Mouse (Mus musculus) kidney, adult 2 months (tissue): ENCODE measurements around the gene Nelfe.

Source experiments
- CTCF ChIP-seq: fragments of 200-500 bp; conservative IDR thresholded peaks from 2 replicates; pipeline ENCODE4 v1.5.1; 2011; ENCODE audit warnings: low read depth, mild to moderate bottlenecking, control low read depth, low read length, moderate library complexity, mixed read lengths; ENCODE audit not compliant: insufficient read depth, insufficient read length
- POLR2A ChIP-seq: fragments of 200-500 bp; IDR thresholded peaks from one replicate; pipeline ENCODE4 v1.6.1; 2011; ENCODE audit warnings: low read depth, low read length, control low read depth

DNA sequence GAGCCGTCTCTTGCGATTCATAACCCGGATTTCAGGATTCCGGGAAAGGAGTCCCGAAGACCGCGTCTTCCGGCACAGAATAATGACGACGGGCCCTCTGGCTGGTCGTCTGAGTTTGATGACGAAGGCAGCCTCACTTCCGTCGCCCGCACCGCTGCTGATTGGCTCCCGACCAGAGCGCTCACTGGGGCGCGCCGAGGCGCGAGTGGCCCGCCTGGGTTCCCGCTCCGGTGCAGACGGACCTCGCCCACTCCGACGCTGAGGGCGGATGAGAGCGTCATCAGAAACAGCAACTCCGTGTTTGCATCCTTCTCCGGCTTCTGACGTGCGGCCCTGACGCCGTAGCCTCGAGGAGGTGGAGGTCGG lies 13.4 kb upstream of the Nelfe start, which contains the start of the genes Stk19 and Dxo:
- peak; percentile 71 for TF ChIP-seq POLR2A
- no peak for TF ChIP-seq CTCF
